Comparison of ENCODE assay signal across 8 mouse cellular contexts in genomic region chr16:45609300-45609699, GRCm38 (mm10). TPM values are rescaled to one million over a fixed set of nuclear protein-coding genes. Genes with fewer than 3 reads are reported as not detected.
DNase-seq lines count a peak whose midpoint lies in the region; ATAC-seq and TF ChIP-seq lines count a peak whose summit lies in the region.

No protein-coding gene starts in this region.

- ATAC-seq in forebrain, embryonic 15.5 days (replicated peaks) = 0 out of 2 replicates have a peak, but pooled peaks have one; percentile 58
- ATAC-seq in midbrain, embryonic 16.5 days = 0 out of 2 replicates have a peak, but pooled peaks have one; percentile 23
- no peak for ATAC-seq in midbrain, embryonic 15.5 days (replicated peaks)
- ATAC-seq in intestine, postnatal 0 days = no peak
- ATAC-seq in megakaryocyte progenitor cell, adult 5-6 weeks (replicated peaks; ENCODE audit: poor library complexity) = peak; percentile 89
- no peak for ATAC-seq in erythroid progenitor cell, adult 5-6 weeks (replicated peaks; ENCODE audit: low FRiP score, poor library complexity, severe bottlenecking)

- 81% methylated on average over 3 of the region's 3 CpGs for WGBS in forebrain, embryonic 15.5 days
- WGBS in forebrain, embryonic 10.5 days = 86% methylated on average over 3 of the region's 3 CpGs
- WGBS in midbrain, embryonic 16.5 days = 87% methylated on average over 3 of the region's 3 CpGs
- WGBS in midbrain, embryonic 15.5 days = 86% methylated on average over 3 of the region's 3 CpGs
- 49% methylated on average over 3 of the region's 3 CpGs for WGBS in intestine, postnatal 0 days

- H3K4me2 ChIP-seq in forebrain, embryonic 15.5 days (replicated peaks) = no peak overlapping the region
- H3K4me2 ChIP-seq in midbrain, embryonic 16.5 days (ENCODE audit: low read length) = no peak overlapping the region
- no peak overlapping the region for H3K4me2 ChIP-seq in midbrain, embryonic 15.5 days
- no peak overlapping the region for H3K4me2 ChIP-seq in intestine, postnatal 0 days (replicated peaks; ENCODE audit: low read depth)

- no peak overlapping the region for H3K9ac ChIP-seq in forebrain, embryonic 15.5 days (replicated peaks)
- no peak overlapping the region for H3K9ac ChIP-seq in midbrain, embryonic 16.5 days (ENCODE audit: low read depth, low read length)
- H3K9ac ChIP-seq in midbrain, embryonic 15.5 days = no peak overlapping the region
- H3K9ac ChIP-seq in intestine, postnatal 0 days (ENCODE audit: low read depth, low read length) = no peak overlapping the region

- H3K4me1 ChIP-seq in forebrain, embryonic 15.5 days = no peaks in the 10 kb centered on the region
- peaks cover 7% of the 10 kb centered on the region; the same call in 1 of the 2 replicates for H3K4me1 ChIP-seq in forebrain, embryonic 10.5 days
- 0 out of 2 replicates have a peak, but pooled peaks cover 2% of the 10 kb centered on the region for H3K4me1 ChIP-seq in midbrain, embryonic 16.5 days (ENCODE audit: control insufficient read depth, insufficient read depth, low read length)
- H3K4me1 ChIP-seq in midbrain, embryonic 15.5 days = no peaks in the 10 kb centered on the region
- H3K4me1 ChIP-seq in intestine, postnatal 0 days (replicated peaks; ENCODE audit: control insufficient read depth, insufficient read depth, low read length) = no peaks in the 10 kb centered on the region

- TF ChIP-seq CTCF in intestine, postnatal 0 days (IDR thresholded peaks at IDR 0.05; ENCODE audit: low read depth) = peak; percentile 87

- H3K27me3 ChIP-seq in forebrain, embryonic 15.5 days = no peaks in the 10 kb centered on the region
- H3K27me3 ChIP-seq in forebrain, embryonic 10.5 days (ENCODE audit: poor library complexity, severe bottlenecking) = no peaks in the 10 kb centered on the region
- H3K27me3 ChIP-seq in midbrain, embryonic 16.5 days (ENCODE audit: control insufficient read depth, insufficient read depth, low read depth, low read length) = no peaks in the 10 kb centered on the region; the same call in 1 of the 2 replicates
- H3K27me3 ChIP-seq in midbrain, embryonic 15.5 days (replicated peaks) = no peaks in the 10 kb centered on the region
- no peaks in the 10 kb centered on the region for H3K27me3 ChIP-seq in intestine, postnatal 0 days (replicated peaks; ENCODE audit: control insufficient read depth, insufficient read depth, low read length)

- no peaks in the 10 kb centered on the region for H3K36me3 ChIP-seq in forebrain, embryonic 15.5 days
- H3K36me3 ChIP-seq in forebrain, embryonic 10.5 days (replicated peaks) = no peaks in the 10 kb centered on the region
- H3K36me3 ChIP-seq in midbrain, embryonic 16.5 days (ENCODE audit: control insufficient read depth, insufficient read depth, low read length) = no peaks in the 10 kb centered on the region
- no peaks in the 10 kb centered on the region for H3K36me3 ChIP-seq in midbrain, embryonic 15.5 days (replicated peaks)
- no peaks in the 10 kb centered on the region for H3K36me3 ChIP-seq in intestine, postnatal 0 days (ENCODE audit: control insufficient read depth, insufficient read depth)

- DNase-seq in forebrain, embryonic 10.5 days (ENCODE audit: extremely low spot score, low spot score) = no peak
- DNase-seq in adrenal gland, postnatal 14 days = peak; percentile 37

- H3K27ac ChIP-seq in forebrain, embryonic 15.5 days (replicated peaks) = no peak overlapping the region
- H3K27ac ChIP-seq in forebrain, embryonic 10.5 days = no peak overlapping the region
- H3K27ac ChIP-seq in midbrain, embryonic 16.5 days (ENCODE audit: low read length) = no peak overlapping the region
- H3K27ac ChIP-seq in midbrain, embryonic 15.5 days = no peak overlapping the region
- peak overlapping the region; percentile 50 for H3K27ac ChIP-seq in intestine, postnatal 0 days (ENCODE audit: low read depth, low read length)

- no peak overlapping the region for H3K4me3 ChIP-seq in forebrain, embryonic 15.5 days
- no peak overlapping the region for H3K4me3 ChIP-seq in forebrain, embryonic 10.5 days
- H3K4me3 ChIP-seq in midbrain, embryonic 16.5 days (ENCODE audit: low read depth, low read length) = no peak overlapping the region
- H3K4me3 ChIP-seq in midbrain, embryonic 15.5 days = no peak overlapping the region
- no peak overlapping the region for H3K4me3 ChIP-seq in intestine, postnatal 0 days (ENCODE audit: low read depth, low read length)

- H3K9me3 ChIP-seq in forebrain, embryonic 15.5 days = no peaks in the 10 kb centered on the region
- H3K9me3 ChIP-seq in forebrain, embryonic 10.5 days = no peaks in the 10 kb centered on the region
- no peaks in the 10 kb centered on the region for H3K9me3 ChIP-seq in midbrain, embryonic 16.5 days (replicated peaks; ENCODE audit: control insufficient read depth, low read length, poor library complexity, severe bottlenecking)
- no peaks in the 10 kb centered on the region for H3K9me3 ChIP-seq in midbrain, embryonic 15.5 days
- no peaks in the 10 kb centered on the region for H3K9me3 ChIP-seq in intestine, postnatal 0 days (ENCODE audit: control insufficient read depth)

RNA-seq across cellular contexts. Expression of gene Gcsam, which starts 0.9 kb away (rescaled TPM):
- 0.13 TPM in 1 of 2 replicates, not detected in the other for polyA plus RNA-seq in forebrain, embryonic 15.5 days (2015; fragmentation: Nextera tagmentation; extraction: Ambion mirVana)
- 0.09 and 0.12 TPM in 2 replicates for polyA plus RNA-seq in forebrain, embryonic 10.5 days (2016; fragmentation: Nextera tagmentation; extraction: Ambion mirVana)
- not detected in 2 replicates for polyA plus RNA-seq in midbrain, embryonic 16.5 days (2015; fragmentation: Nextera tagmentation; extraction: Ambion mirVana)
- not detected in 2 replicates for polyA plus RNA-seq in midbrain, embryonic 15.5 days (2015; fragmentation: Nextera tagmentation; extraction: Ambion mirVana)
- total RNA-seq in adrenal gland, postnatal 14 days (2021) = 0.34 TPM in 1 of 2 replicates, not detected in the other
- polyA plus RNA-seq in intestine, postnatal 0 days (2015; fragmentation: Nextera tagmentation; extraction: Ambion mirVana) = 0.16 and 0.17 TPM in 2 replicates
- 0.35 and 0.46 TPM in 2 replicates for total RNA-seq in megakaryocyte progenitor cell, adult 5-6 weeks (2015)
- total RNA-seq in megakaryocyte progenitor cell, adult 5-6 weeks (2017) = 0.30 TPM in 1 of 2 replicates, not detected in the other
- not detected in 2 replicates for total RNA-seq in erythroid progenitor cell, adult 5-6 weeks (2015; ENCODE audit: low replicate concordance)
- total RNA-seq in erythroid progenitor cell, adult 5-6 weeks (2017; ENCODE audit: low replicate concordance) = not detected in 2 replicates

RNA-seq across cellular contexts. Expression of gene BC016579, which starts 44.6 kb away (rescaled TPM):
- 0.08 TPM in 1 of 2 replicates, not detected in the other for polyA plus RNA-seq in forebrain, embryonic 15.5 days (2015; fragmentation: Nextera tagmentation; extraction: Ambion mirVana)
- 0.07 and 0.15 TPM in 2 replicates for polyA plus RNA-seq in forebrain, embryonic 10.5 days (2016; fragmentation: Nextera tagmentation; extraction: Ambion mirVana)
- polyA plus RNA-seq in midbrain, embryonic 16.5 days (2015; fragmentation: Nextera tagmentation; extraction: Ambion mirVana) = not detected in 2 replicates
- 0.10 TPM in 1 of 2 replicates, not detected in the other for polyA plus RNA-seq in midbrain, embryonic 15.5 days (2015; fragmentation: Nextera tagmentation; extraction: Ambion mirVana)
- total RNA-seq in adrenal gland, postnatal 14 days (2021) = 0.15 TPM in 1 of 2 replicates, not detected in the other
- polyA plus RNA-seq in intestine, postnatal 0 days (2015; fragmentation: Nextera tagmentation; extraction: Ambion mirVana) = 5.5 TPM in 2 replicates
- 1.0 and 2.2 TPM in 2 replicates for total RNA-seq in megakaryocyte progenitor cell, adult 5-6 weeks (2015)
- total RNA-seq in megakaryocyte progenitor cell, adult 5-6 weeks (2017) = 0.17 and 0.61 TPM in 2 replicates
- not detected in 2 replicates for total RNA-seq in erythroid progenitor cell, adult 5-6 weeks (2015; ENCODE audit: low replicate concordance)
- not detected in 2 replicates for total RNA-seq in erythroid progenitor cell, adult 5-6 weeks (2017; ENCODE audit: low replicate concordance)

Comparison
In these comparisons a context has a peak if more than half of its experiments do, and no peak if none do; other contexts are left out.
1. ATAC-seq: peak in forebrain, embryonic 15.5 days (single experiment), midbrain, embryonic 16.5 days (single experiment) and megakaryocyte progenitor cell, adult 5-6 weeks (single experiment); none in midbrain, embryonic 15.5 days (single experiment), intestine, postnatal 0 days (single experiment) and erythroid progenitor cell, adult 5-6 weeks (single experiment).